Mouse (Mus musculus): ENCODE measurements around the gene E2f2. TPM values are rescaled to one million over a fixed set of nuclear protein-coding genes. Genes with fewer than 3 reads are reported as not detected.

The E2f2 gene
- polyA plus RNA-seq, 1 experiment from 2014 or later = 7.3 TPM

GRCm38 (mm10) chr4:136152821-136153220 is 19.4 kb upstream of the E2f2 start:
- Histone ChIP-seq H3K36me3 (ENCODE audit: insufficient read depth, low read length) (no peaks in the 10 kb centered on the region), H3K4me1 (ENCODE audit: insufficient read depth, low read length) (peaks cover 16% of the 10 kb centered on the region), H3K27me3 (ENCODE audit: insufficient read depth, low read length) (no peaks in the 10 kb centered on the region), H3K4me3 (ENCODE audit: low read length) (no peak overlapping the region), H3K9me3 (ENCODE audit: low read length) (no peaks in the 10 kb centered on the region), H3K4me2 (replicated peaks; ENCODE audit: low read depth, low read length) (no peak overlapping the region), H3K9ac (replicated peaks; ENCODE audit: low read length) (no peak overlapping the region), H3K27ac (ENCODE audit: low read length) (no peak overlapping the region)
- ATAC-seq (ENCODE audit: low FRiP score, low TSS enrichment) = no peak
- 88% methylated on average over 4 of the region's 4 CpGs for WGBS

GRCm38 (mm10) chr4:136154462-136154861 is 17.7 kb upstream of the E2f2 start:
- no peak for ATAC-seq (ENCODE audit: low FRiP score, low TSS enrichment)
- 64% methylated on average over 9 of the region's 9 CpGs for WGBS
- H3K9me3 ChIP-seq (ENCODE audit: low read length) = no peaks in the 10 kb centered on the region

GRCm38 (mm10) chr4:136158498-136158897 is 13.7 kb upstream of the E2f2 start:
- Histone ChIP-seq H3K9ac (replicated peaks; ENCODE audit: low read length) (no peak overlapping the region), H3K4me2 (replicated peaks; ENCODE audit: low read depth, low read length) (no peak overlapping the region), H3K36me3 (ENCODE audit: insufficient read depth, low read length) (no peaks in the 10 kb centered on the region), H3K4me1 (ENCODE audit: insufficient read depth, low read length) (peaks cover 10% of the 10 kb centered on the region), H3K4me3 (ENCODE audit: low read length) (no peak overlapping the region), H3K27ac (ENCODE audit: low read length) (no peak overlapping the region), H3K27me3 (ENCODE audit: insufficient read depth, low read length) (no peaks in the 10 kb centered on the region), H3K9me3 (ENCODE audit: low read length) (no peaks in the 10 kb centered on the region)
- ATAC-seq (ENCODE audit: low FRiP score, low TSS enrichment) = no peak
- WGBS = 77% methylated on average over 6 of the region's 6 CpGs

More at GRCm38 (mm10) chr4:136154462-136154861, 17.7 kb upstream of the E2f2 start:
- Histone ChIP-seq H3K27ac (ENCODE audit: low read length) (no peak overlapping the region), H3K4me2 (replicated peaks; ENCODE audit: low read depth, low read length) (no peak overlapping the region), H3K27me3 (ENCODE audit: insufficient read depth, low read length) (no peaks in the 10 kb centered on the region), H3K4me3 (ENCODE audit: low read length) (no peak overlapping the region), H3K36me3 (ENCODE audit: insufficient read depth, low read length) (no peaks in the 10 kb centered on the region), H3K4me1 (ENCODE audit: insufficient read depth, low read length) (peaks cover 4% of the 10 kb centered on the region), H3K9ac (replicated peaks; ENCODE audit: low read length) (0 out of 2 replicates have a peak overlapping the region, but pooled peaks have one; percentile 25)

- peak; percentile 53; the same call in 1 of the 2 replicates for ATAC-seq (ENCODE audit: low FRiP score, low TSS enrichment)
- no peaks in the 10 kb centered on the region for H3K36me3 ChIP-seq (ENCODE audit: insufficient read depth, low read length)
- WGBS = 13% methylated on average over 5 of the region's 5 CpGs
- no peaks in the 10 kb centered on the region for H3K27me3 ChIP-seq (ENCODE audit: insufficient read depth, low read length)
- H3K4me1 ChIP-seq (ENCODE audit: insufficient read depth, low read length) = peaks cover 10% of the 10 kb centered on the region
- H3K27ac ChIP-seq (ENCODE audit: low read length) = no peak overlapping the region
- peak overlapping the region; percentile 35; the same call in 1 of the 2 replicates for H3K9ac ChIP-seq (replicated peaks; ENCODE audit: low read length)
- H3K4me3 ChIP-seq (ENCODE audit: low read length) = no peak overlapping the region
- no peaks in the 10 kb centered on the region for H3K9me3 ChIP-seq (ENCODE audit: low read length)
- H3K4me2 ChIP-seq (replicated peaks; ENCODE audit: low read depth, low read length) = peak overlapping the region; percentile 26; the same call in 1 of the 2 replicates
Observed at GRCm38 (mm10) chr4:136159802-136160397, 12.3 kb upstream of the E2f2 start.

- H3K27ac ChIP-seq (ENCODE audit: low read length) = no peak overlapping the region
- under 1% methylated on average over 11 of the region's 11 CpGs for WGBS
- H3K4me1 ChIP-seq (ENCODE audit: insufficient read depth, low read length) = peaks cover 10% of the 10 kb centered on the region
- no peaks in the 10 kb centered on the region for H3K36me3 ChIP-seq (ENCODE audit: insufficient read depth, low read length)
- no peaks in the 10 kb centered on the region for H3K27me3 ChIP-seq (ENCODE audit: insufficient read depth, low read length)
- H3K9me3 ChIP-seq (ENCODE audit: low read length) = no peaks in the 10 kb centered on the region
- H3K4me2 ChIP-seq (replicated peaks; ENCODE audit: low read depth, low read length) = 0 out of 2 replicates have a peak overlapping the region, but pooled peaks have one; percentile 11
- no peak overlapping the region for H3K4me3 ChIP-seq (ENCODE audit: low read length)
- peak; percentile 68 for ATAC-seq (ENCODE audit: low FRiP score, low TSS enrichment)
- no peak overlapping the region for H3K9ac ChIP-seq (replicated peaks; ENCODE audit: low read length)
Observed at GRCm38 (mm10) chr4:136163448-136163847, 8.7 kb upstream of the E2f2 start.

- WGBS = 57% methylated on average over 8 of the region's 8 CpGs
- no peak for ATAC-seq (ENCODE audit: low FRiP score, low TSS enrichment)
- no peak overlapping the region for H3K27ac ChIP-seq (ENCODE audit: low read length)
- no peak overlapping the region for H3K4me3 ChIP-seq (ENCODE audit: low read length)
- H3K27me3 ChIP-seq (ENCODE audit: insufficient read depth, low read length) = no peaks in the 10 kb centered on the region
- no peak overlapping the region for H3K4me2 ChIP-seq (replicated peaks; ENCODE audit: low read depth, low read length)
- H3K4me1 ChIP-seq (ENCODE audit: insufficient read depth, low read length) = peaks cover 6% of the 10 kb centered on the region
- no peaks in the 10 kb centered on the region for H3K9me3 ChIP-seq (ENCODE audit: low read length)
- H3K36me3 ChIP-seq (ENCODE audit: insufficient read depth, low read length) = no peaks in the 10 kb centered on the region
- no peak overlapping the region for H3K9ac ChIP-seq (replicated peaks; ENCODE audit: low read length)
Observed at GRCm38 (mm10) chr4:136164981-136165380, 7.2 kb upstream of the E2f2 start.

- no peak overlapping the region for H3K27ac ChIP-seq (ENCODE audit: low read length)
- no peak overlapping the region for H3K4me2 ChIP-seq (replicated peaks; ENCODE audit: low read depth, low read length)
- 0 out of 2 replicates have a peak, but pooled peaks cover 5% of the 10 kb centered on the region for H3K4me1 ChIP-seq (ENCODE audit: insufficient read depth, low read length)
- no peak for ATAC-seq (ENCODE audit: low FRiP score, low TSS enrichment)
- H3K9me3 ChIP-seq (ENCODE audit: low read length) = no peaks in the 10 kb centered on the region
- H3K27me3 ChIP-seq (ENCODE audit: insufficient read depth, low read length) = no peaks in the 10 kb centered on the region
- no peak overlapping the region for H3K9ac ChIP-seq (replicated peaks; ENCODE audit: low read length)
- H3K36me3 ChIP-seq (ENCODE audit: insufficient read depth, low read length) = no peaks in the 10 kb centered on the region
- no peak overlapping the region for H3K4me3 ChIP-seq (ENCODE audit: low read length)
- WGBS = 83% methylated on average over 3 of the region's 3 CpGs
Observed at GRCm38 (mm10) chr4:136167701-136168100, 4.5 kb upstream of the E2f2 start.

GRCm38 (mm10) chr4:136170401-136170800 is 1.8 kb upstream of the E2f2 start:
- no peaks in the 10 kb centered on the region for H3K27me3 ChIP-seq (ENCODE audit: insufficient read depth, low read length)
- H3K9ac ChIP-seq (replicated peaks; ENCODE audit: low read length) = no peak overlapping the region
- H3K27ac ChIP-seq (ENCODE audit: low read length) = no peak overlapping the region
- no peak for ATAC-seq (ENCODE audit: low FRiP score, low TSS enrichment)
- peaks cover 26% of the 10 kb centered on the region for H3K4me1 ChIP-seq (ENCODE audit: insufficient read depth, low read length)
- H3K4me2 ChIP-seq (replicated peaks; ENCODE audit: low read depth, low read length) = no peak overlapping the region
- H3K36me3 ChIP-seq (ENCODE audit: insufficient read depth, low read length) = no peaks in the 10 kb centered on the region
- 61% methylated on average over 4 of the region's 4 CpGs for WGBS
- H3K9me3 ChIP-seq (ENCODE audit: low read length) = no peaks in the 10 kb centered on the region
- no peak overlapping the region for H3K4me3 ChIP-seq (ENCODE audit: low read length)

GRCm38 (mm10) chr4:136171455-136171854 is 739 bp upstream of the E2f2 start:
- 19% methylated on average over 12 of the region's 12 CpGs for WGBS
- Histone ChIP-seq H3K27ac (ENCODE audit: low read length) (no peak overlapping the region), H3K4me3 (ENCODE audit: low read length) (peak overlapping the region; percentile 60), H3K9me3 (ENCODE audit: low read length) (no peaks in the 10 kb centered on the region), H3K9ac (replicated peaks; ENCODE audit: low read length) (peak overlapping the region; percentile 84), H3K27me3 (ENCODE audit: insufficient read depth, low read length) (no peaks in the 10 kb centered on the region), H3K36me3 (ENCODE audit: insufficient read depth, low read length) (no peaks in the 10 kb centered on the region), H3K4me1 (ENCODE audit: insufficient read depth, low read length) (peaks cover 26% of the 10 kb centered on the region), H3K4me2 (replicated peaks; ENCODE audit: low read depth, low read length) (peak overlapping the region; percentile 98)
- ATAC-seq (ENCODE audit: low FRiP score, low TSS enrichment) = no peak; the same call in 1 of the 2 replicates

- Histone ChIP-seq H3K27ac (ENCODE audit: low read length) (peak overlapping the region; percentile 40; the same call in 1 of the 2 replicates), H3K9me3 (ENCODE audit: low read length) (no peaks in the 10 kb centered on the region), H3K4me3 (ENCODE audit: low read length) (peak overlapping the region; percentile 60), H3K4me2 (replicated peaks; ENCODE audit: low read depth, low read length) (peak overlapping the region; percentile 98), H3K9ac (replicated peaks; ENCODE audit: low read length) (peak overlapping the region; percentile 84), H3K27me3 (ENCODE audit: insufficient read depth, low read length) (no peaks in the 10 kb centered on the region), H3K36me3 (ENCODE audit: insufficient read depth, low read length) (no peaks in the 10 kb centered on the region), H3K4me1 (ENCODE audit: insufficient read depth, low read length) (peaks cover 37% of the 10 kb centered on the region)
- under 1% methylated on average over 61 of the region's 67 CpGs for WGBS
- peak; percentile 43; the same call in 1 of the 2 replicates for ATAC-seq (ENCODE audit: low FRiP score, low TSS enrichment)
Observed at GRCm38 (mm10) chr4:136172542-136173209, 482 bp downstream of the E2f2 start.
